Mouse (Mus musculus) mouse embryonic stem cell (cell line): ENCODE results near the gene Ess2.

Experiments used
- in situ Hi-C, 2 experiments: fragments of 300-500 bp; cut with MboI; formaldehyde crosslinking; loops; 1 replicate in 1 of 2; 3 replicates in 1 of 2; pipeline ENCODE4 v1.14.3; 2019 to 2020; ENCODE audit warnings: low sequenced_read_pairs in 2 of 2, low pct_unique_long_range_greater_than_20kb in 1 of 2, mixed read lengths in 1 of 2; ENCODE audit not compliant: unreplicated experiment in 1 of 2

Gene Ess2

DNA sequence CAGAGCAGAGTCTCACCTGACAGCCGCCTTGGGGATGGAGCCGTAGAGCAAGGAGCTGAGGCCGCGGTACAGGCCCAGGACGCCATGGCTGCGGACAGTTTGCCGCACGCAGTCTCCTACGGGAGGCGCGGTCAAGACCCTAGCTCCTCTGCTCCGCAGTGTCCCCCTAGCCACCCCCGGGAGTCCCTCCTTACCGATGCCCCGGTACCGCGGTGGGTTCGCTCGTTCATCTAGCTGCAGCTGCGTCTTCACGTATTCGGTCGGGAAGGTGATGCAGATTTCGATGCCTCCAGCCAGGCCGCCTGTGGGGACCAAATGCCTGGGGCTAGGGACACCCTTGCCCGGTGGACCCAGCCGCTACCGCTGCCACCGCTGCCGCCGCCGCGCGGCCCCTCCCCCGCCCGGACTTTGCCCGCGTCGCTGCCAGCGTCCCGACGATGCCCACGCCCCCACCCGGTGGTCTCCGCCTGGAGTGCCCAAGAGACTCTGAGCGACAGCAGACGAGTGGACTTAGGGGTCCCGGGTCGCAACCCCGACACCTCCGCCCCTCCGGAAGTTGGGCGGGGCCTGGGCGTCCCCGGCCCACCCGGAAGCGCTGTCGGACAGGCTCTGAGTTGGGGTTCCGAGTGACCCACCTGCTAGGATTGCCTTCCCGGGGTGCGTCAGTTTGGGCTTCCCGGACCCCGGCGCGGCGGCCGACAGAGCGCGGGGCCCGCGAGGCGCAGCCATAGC, 16.4 kb upstream of the Ess2 start:
- in situ Hi-C loops: no loop called here

DNA sequence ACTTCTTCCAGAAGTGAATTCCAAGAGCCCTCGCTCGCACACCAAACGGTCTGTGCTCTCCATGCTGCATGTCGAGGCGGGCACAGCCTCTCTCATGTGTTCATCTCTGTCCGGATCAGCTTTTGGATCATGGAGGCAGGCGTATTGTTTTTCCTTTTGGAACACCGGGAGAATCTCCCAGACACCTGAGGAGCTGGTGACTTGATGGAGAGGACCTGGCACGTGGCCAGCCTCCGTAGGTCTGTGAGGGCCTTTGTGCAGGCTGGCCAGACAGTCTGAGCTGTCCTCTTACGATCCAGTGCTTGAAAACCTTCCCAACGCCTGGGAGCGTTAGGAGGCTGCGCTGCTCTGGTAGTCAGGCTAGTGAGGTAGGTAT, 11.0 kb upstream of the Ess2 start:
- in situ Hi-C loops: no loop called here

DNA sequence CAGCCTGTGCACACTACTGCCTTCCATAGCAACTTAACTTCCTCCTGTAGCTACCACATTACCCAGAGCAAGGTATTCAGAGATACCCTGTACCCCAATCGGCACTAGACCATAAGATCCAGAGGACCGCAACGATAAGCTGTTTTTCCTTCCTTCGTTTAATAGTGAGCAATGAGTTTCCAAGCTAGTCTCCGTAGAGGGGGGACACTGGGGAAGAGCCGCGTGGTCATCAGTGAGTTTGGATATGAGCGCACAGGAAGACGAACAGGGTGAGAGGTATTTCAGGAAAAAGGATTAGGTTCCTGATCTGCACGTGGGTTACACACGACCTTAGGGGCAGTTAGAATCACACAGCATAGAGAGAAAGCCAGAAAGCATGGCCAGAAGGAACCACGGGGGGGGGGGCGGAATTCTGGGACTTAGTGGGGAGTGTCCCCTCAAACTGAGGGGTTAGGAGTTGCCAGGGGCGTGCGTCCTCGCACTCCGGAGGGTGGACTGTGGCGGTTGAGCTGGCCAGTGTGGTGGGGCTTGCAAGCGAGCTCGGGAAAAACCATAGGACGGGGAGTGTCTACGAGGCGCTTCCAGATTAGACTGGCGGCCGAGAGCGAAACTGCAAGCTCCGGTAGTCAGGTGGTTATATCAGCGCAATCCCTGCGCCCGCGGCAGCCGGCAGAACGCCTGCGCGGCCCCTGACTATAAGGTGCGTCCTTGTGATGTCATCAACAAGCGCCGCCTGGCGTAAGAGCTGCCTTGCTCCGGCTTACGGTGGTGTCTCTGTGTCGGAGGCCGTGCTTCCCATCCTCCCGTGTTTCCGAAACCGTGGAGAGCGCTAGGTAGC, 10.4 kb upstream of the Ess2 start:
- in situ Hi-C loops: no loop called here

DNA sequence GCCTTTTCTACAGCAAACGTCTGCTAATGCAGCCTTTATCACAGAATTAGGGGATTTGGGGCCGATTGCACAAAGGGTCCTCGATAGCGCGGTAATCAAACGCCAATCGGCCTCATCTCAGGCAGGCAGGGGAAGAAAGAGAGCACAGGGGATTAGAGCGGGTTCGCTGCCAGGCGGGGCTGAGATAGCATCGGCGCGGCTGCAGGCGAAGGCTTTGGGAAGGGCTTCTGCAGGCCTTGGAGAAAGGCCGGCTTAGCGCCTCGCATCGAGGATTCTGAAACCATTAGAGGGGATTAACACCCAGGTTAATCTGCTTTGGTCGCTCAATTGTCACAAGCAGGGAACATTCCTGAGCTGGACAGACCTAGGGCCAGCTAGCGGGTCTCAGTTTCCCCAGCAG, 9.4 kb upstream of the Ess2 start:
- in situ Hi-C loops: no loop called here

DNA sequence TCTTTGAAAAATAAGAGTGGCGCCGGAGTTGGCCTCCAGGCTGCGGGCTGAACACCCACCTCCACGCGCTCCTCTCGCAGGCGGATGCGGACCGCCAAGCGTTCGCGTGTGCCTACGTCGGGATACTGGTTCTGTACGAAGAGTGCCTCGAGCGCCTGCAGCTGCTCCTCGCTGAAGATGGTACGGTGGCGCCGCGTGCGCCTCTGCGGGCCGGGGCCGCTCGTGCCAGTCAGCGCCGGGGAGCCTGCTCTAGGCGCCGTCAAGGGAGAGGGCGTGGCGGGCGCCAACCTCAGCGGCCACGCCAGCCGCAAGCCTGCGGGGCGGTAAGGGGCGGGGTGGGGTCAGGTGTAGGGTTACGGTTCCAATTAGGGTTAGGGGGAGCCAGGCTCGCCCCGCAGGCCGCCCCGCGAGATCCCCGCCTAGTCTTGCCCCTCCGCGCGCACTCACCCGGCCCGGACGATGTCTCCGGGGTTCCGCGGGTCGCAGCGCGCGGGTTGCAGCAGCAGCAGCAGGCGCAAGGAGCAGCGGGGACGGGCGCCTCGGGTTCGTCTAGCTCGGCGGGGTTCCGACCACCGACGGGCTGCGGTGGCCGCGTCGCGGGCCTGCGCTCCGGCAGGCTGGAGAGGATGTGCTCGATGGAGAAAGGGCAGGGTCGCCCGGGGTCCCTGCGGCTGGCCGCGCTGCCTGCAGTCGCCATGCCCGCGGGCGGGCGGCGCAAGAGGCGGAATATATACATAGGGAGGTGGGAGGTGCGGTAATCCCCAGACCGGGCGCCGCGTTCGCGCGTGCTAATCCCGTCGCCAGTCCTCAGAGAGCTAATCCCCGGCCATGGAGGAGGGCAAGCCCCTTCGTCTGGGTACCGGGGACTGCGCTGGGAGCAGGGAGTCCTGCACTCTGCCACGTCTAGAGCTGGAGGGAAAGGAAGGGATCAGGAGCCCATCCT, 3.4 kb upstream of the Ess2 start, which contains the start of gene Gsc2:
Gene Gsc2 (minus strand): TSS at position 753 of the 943 bp plus-strand sequence.
- in situ Hi-C loops: loop anchor here (10.0 kb wide), 2 partner anchors 120 to 300 kb away; partner anchors contain the start of gene Ccdc188 (in 1 of the 2)

DNA sequence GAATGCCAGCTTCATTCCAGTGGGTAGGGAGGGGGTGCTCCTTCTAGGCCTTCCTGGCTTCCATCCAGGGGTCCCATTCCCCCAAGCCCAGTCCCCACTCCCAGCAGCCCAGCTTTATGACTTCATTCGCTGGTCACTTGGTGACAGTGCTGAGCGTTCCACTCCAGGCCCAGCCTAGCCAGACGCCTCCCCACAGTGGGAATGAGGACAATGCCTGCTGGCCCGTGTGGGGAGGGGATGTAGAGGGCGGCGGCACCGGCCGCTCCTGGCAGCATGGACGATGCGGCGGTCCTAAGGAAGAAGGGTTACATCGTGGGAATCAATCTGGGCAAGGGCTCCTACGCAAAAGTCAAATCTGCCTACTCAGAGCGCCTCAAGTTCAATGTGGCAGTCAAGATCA, 12.7 kb downstream of the Ess2 start, which contains the start of the genes Dgcr2 and Tssk2:
Gene Dgcr2 (minus strand): TSS at position 101 of the 400 bp plus-strand sequence.
Gene Tssk2 (plus strand): TSS at position 176 of the 400 bp plus-strand sequence.
- in situ Hi-C loops: no loop called here

DNA sequence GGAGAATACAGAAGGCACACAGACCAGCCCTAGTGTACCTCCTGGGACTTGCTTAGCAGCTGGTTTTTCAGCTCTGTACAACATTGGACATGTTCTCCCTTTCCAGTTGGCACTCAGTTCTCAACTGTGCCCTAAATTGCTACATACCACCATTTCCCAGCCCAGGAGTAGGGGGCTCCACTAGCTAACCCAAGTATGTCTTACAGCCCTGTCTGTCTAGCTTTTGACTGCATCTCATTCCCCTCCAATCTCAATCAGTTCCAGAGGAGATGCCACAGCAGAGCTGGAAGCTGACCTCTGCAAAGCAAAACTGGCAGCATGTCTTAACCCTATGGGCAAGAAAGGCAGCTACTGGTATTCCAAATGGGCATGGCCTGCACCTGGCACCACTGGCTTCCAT, 15.1 kb downstream of the Ess2 start:
- in situ Hi-C loops: no loop called here

DNA sequence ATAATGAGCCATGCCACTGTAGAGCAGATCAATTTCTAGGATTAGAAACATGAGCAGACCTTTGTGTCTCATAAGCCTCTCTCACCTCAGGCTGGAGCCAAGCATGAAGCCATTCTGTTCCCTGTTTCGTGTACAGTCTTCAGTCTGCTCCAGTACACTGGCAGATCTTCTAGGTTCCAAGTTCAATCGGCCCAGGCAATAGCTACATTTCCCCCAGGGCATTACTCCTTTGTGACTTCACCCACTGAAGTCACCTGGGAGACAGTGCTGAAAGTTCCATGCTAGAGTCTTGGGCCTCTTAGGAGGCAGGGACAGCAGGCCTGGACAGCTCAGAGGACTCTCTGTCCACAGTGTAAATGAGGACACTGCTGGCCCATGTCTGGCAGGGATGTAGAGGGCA, 17.2 kb downstream of the Ess2 start, which contains the start of gene Tssk1:
Gene Tssk1 (plus strand): TSS at position 301 of the 400 bp plus-strand sequence.
- in situ Hi-C loops: no loop called here

DNA sequence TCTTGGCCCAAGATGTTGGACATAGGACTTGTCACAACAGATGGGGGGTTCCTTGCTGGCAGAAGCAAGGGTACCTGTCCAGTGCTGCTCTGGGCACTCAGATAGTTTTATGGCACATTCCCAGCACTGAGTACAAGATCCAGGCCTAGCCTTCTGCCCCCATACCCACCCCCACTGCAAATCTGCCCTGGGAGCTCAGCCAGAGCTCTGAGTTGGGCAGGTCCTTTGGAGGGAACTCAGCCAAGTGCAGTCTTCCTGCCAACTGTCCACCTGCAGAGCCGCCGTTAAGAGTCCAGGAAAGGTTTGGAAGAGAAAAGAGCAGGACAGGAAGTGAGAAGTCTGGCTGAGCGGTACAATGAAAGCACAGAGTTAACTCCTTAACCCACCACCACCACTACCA, 18.5 kb downstream of the Ess2 start:
- in situ Hi-C loops: no loop called here

DNA sequence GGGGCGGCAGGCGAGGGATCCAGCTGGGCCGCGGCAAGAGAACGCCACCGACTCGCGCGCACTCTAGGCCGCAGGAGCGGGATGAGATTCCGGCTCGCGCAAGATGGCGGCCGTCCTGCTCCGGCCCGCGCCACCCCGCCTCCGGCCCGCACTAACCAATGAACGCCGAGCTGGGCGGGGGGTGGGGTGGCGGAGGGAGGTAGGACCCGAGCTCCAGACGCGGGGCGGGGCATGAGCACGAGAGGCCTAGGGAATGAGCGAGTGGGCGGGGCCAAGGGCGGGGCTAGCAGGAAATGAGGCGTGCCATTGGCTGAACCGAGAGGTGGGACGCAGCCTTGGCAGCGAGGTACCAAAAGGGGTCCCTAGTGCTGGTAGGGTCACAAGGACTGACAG, 19.6 kb downstream of the Ess2 start, which contains the start of gene Gm20518:
Gene Gm20518 (minus strand): TSS at position 105 of the 393 bp plus-strand sequence.
- in situ Hi-C loops: no loop called here

DNA sequence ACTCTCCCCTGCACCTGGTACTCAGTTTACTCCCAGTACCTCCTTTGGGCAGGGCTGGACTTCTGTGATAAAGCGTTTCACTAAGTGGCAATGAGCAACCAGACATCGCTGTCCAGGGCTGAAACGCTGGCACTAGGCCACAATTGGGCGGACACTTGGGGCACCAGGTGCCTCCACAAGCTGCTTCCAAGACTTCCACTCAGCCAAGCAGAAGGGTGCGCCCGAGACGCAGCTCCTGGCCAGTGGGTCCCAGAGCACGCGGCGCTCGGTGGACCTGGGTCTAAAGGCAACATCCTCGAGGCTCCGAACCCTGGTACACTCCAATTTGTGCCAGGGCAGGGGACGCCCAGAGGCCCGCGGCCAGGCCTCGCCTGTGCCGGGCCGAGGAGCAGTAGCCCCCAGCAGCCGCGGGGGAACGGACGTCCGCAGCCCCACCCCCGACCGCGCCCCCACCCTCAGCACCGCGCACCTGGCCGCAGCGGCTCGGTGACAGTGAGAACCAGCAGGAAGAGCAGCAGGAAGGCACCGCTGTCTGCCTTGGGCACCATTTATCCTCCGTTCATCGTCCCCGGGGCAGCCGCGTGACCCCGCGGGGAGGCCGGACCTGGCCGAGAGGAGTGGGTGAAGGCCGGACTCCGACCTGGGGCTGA, 20.1 kb downstream of the Ess2 start:
- in situ Hi-C loops: no loop called here

DNA sequence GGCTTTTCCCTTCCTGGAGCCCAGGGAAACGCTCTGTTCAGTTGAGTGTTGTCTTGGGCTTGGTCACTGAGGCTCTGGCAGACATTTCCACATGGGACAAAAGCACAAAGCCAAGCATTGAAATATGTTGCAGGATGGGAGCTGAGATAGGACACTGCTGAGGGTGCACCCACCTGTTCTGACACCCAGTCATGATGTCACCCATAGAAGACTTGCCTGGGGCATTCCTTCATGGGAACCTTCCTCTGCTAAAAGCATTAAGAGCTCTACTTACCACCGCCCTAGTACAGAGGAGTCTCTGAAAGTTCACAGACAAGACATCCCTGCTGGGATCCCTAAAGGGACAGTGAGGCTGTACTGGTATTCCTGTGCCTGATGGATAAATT, 20.8 kb downstream of the Ess2 start:
- in situ Hi-C loops: no loop called here

DNA sequence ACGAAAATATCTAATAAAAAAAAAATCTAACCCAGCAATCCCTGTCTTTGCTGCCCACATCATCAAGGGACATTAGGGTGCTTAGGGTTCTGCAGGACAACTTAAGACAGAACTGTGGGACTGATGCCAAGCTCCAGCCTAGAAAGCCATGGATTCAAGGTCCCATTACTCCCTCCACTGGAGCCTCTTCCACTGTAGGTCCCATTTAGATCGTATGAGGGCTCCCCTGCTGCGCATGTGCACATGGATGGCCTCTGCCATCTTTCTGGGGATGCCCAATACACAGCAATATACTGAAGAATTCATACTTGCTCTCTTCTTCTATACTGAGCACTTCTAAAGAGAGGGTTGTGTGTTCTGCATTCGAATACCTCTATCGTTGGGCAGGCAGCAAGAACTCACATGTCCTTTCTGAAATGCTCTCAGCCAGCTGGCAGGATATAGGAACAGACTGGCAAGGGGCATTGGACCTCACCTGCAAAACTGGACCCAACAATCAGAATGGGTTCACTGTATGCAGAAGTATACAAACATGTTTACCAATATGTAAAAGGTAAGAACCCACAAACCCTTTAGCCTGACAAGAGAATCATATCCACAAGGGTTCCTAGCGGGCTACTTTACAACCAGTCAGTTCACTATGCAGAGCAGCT, 21.3 kb downstream of the Ess2 start:
- in situ Hi-C loops: no loop called here

DNA sequence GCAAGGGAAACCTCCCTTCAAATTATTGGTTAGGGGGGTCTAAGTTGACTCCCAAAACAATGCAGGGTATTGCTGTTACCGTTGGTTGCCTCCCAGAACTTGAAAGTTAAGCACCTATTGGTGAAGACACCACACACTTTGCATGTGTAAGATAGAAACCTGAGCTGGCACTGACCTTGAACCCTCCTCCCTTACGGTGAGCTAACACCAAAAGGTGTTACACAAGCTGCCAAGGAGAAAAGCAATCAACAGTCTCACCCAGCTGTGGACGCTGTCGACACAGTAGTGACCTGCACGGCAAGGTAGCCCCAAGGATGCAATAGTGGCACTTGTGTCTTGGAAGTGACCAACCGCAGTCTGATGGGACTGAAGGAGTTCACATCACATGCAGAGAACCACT, 27.0 kb downstream of the Ess2 start:
- in situ Hi-C loops: no loop called here

DNA sequence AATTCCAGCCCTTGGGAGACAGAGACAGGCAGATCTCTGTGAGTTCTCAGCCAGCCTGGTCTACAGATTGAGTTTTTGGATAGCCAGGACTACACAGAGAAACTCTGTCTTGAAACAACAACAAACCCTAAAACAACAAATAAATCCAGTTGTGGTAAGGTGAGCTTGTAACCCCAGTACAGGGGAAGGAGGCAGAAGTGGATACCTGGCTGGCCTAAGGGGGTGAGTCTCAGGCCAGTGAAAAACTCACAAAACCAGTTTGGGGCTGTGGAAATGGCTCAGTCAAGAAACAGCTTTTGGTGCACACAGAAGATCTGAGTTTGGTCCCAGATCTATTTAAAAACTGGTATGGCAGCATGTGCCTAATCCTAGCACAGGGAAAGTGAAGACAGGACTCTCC, 29.0 kb downstream of the Ess2 start:
- in situ Hi-C loops: no loop called here

DNA sequence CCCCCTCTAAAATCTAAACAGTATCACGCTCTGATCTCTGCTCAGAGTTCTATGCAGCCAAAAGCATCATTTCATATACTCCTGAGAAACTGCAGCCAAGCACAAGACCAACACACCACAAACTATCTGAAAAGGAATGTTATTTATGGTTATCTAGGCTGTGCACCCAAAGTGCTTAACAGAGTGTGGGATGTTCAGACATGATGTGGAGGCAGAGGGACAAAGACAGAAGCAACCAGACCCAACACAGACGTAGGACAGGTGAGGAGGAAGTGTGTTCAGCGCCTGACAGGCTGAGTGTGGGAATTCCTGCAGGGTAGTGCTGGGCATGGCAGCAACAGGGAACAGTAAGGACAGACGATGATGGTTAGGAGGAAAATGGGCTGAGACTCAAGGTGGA, 31.6 kb downstream of the Ess2 start:
- in situ Hi-C loops: no loop called here

DNA sequence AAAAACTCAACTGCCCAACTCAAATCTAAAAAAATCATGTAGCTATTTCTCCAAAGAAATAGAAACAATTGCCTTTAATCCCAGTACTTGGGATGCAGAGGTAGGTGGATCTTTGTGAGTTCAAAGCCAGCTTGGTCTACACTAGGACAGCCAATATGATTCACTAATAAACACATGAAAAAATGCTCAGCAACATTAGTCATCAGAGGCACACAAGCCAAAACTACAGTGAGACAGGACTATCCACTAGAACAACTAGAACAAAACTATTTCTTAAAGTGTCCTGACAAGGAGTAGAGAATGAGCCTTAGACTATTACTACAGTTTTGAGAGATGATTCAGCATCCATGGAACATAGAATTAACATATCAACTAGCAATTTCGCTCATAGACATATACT, 35.1 kb downstream of the Ess2 start:
- in situ Hi-C loops: no loop called here

DNA sequence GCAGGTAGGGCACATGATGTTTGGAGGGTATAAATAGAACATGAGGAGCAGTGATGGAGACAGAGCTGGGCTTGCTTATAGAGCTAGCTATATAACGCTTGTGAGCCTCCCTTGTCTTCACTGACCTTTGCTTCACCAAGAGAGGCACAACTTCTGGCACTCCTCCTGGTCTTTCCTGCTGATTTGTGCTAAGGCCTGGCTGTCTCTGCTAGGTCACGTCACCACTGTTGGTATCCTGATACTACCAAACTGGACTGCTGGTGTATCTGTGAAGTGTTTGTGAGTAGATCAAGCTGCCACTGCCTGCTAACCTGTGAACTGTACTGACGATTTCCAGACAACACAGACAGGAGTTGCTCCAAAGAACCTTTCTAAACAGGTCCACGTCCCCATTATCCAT, 36.0 kb downstream of the Ess2 start:
- in situ Hi-C loops: no loop called here
